Mouse (Mus musculus) kidney, embryonic 16.5 days (tissue): Measurements from ENCODE around the gene Lrrc59. TPM values are rescaled to one million over a fixed set of nuclear protein-coding genes. Genes with fewer than 3 reads are reported as not detected.
A peak's percentile ranks its signal among the peaks of the same experiment; 100 is the strongest.

Experiments used
- ATAC-seq: fragments of 200-750 bp; cut with Nextera tagmentation; 2 replicates; pipeline ENCODE4 v1.8.0; 2017; ENCODE audit warnings: moderate TSS enrichment; ENCODE audit not compliant: low FRiP score, low TSS enrichment
- H3K27ac ChIP-seq: fragments of 300-500 bp; sonication (generic); 2 replicates; pipeline ENCODE4 v1.5.1; 2014; ENCODE audit warnings: low read length
- H3K27me3 ChIP-seq: fragments of 300-500 bp; sonication (generic); 2 replicates; pipeline ENCODE4 v1.6.1; 2014; ENCODE audit warnings: low read length, control low read depth, mixed read lengths; ENCODE audit not compliant: insufficient read depth
- H3K36me3 ChIP-seq: fragments of 300-500 bp; sonication (generic); 2 replicates; pipeline ENCODE4 v1.6.1; 2014; ENCODE audit warnings: low read length, control low read depth, mixed read lengths; ENCODE audit not compliant: insufficient read depth
- H3K4me1 ChIP-seq: fragments of 300-500 bp; sonication (generic); 2 replicates; pipeline ENCODE4 v1.6.1; 2014; ENCODE audit warnings: low read length, control low read depth, mixed read lengths; ENCODE audit not compliant: insufficient read depth
- H3K4me2 ChIP-seq: fragments of 300-500 bp; sonication (generic); replicated peaks from 2 replicates; pipeline ENCODE4 v1.6.1; 2014; ENCODE audit warnings: low read depth, low read length
- H3K4me3 ChIP-seq: fragments of 300-500 bp; sonication (generic); 2 replicates; pipeline ENCODE4 v1.5.1; 2014; ENCODE audit warnings: mild to moderate bottlenecking, low read length
- H3K9ac ChIP-seq: fragments of 300-500 bp; sonication (generic); replicated peaks from 2 replicates; pipeline ENCODE4 v1.6.1; 2014; ENCODE audit warnings: low read length
- H3K9me3 ChIP-seq: fragments of 300-500 bp; sonication (generic); 2 replicates; pipeline ENCODE4 v1.6.1; 2016; ENCODE audit warnings: low read length, control low read depth
- WGBS: fragments of 180-500 bp; shearing (Covaris S2); extraction: QIAGEN DNeasy Blood & Tissue Kit; methylation state at CpG from one replicate; pipeline ENCODE4 v1.1.7; 2014; 5-methylcytosine and 5-hydroxymethylcytosine counted together
- polyA plus RNA-seq: library from polyadenylated mRNA; unstranded; fragments of >200 nt; fragmentation: Nextera tagmentation; extraction: Ambion mirVana; gene quantifications from 2 replicates; pipeline ENCODE4 v1.2.1, GENCODE M21; 2015

Lrrc59 gene
- polyA plus RNA-seq, 1 experiment from 2014 or later: 218 TPM

GRCm38 (mm10) chr11:94661344-94661743 lies 31.8 kb downstream of the Lrrc59 start:
- Histone ChIP-seq H3K9me3 (no peaks in the 10 kb centered on the region), H3K27me3 (no peaks in the 10 kb centered on the region), H3K4me2 (no peak overlapping the region), H3K4me3 (no peak overlapping the region), H3K36me3 (peaks cover 61% of the 10 kb centered on the region), H3K4me1 (no peaks in the 10 kb centered on the region), H3K9ac (no peak overlapping the region), H3K27ac (no peak overlapping the region)
- 63% methylated on average over 1 of the region's 1 CpGs for WGBS
- ATAC-seq: no peak

DNA sequence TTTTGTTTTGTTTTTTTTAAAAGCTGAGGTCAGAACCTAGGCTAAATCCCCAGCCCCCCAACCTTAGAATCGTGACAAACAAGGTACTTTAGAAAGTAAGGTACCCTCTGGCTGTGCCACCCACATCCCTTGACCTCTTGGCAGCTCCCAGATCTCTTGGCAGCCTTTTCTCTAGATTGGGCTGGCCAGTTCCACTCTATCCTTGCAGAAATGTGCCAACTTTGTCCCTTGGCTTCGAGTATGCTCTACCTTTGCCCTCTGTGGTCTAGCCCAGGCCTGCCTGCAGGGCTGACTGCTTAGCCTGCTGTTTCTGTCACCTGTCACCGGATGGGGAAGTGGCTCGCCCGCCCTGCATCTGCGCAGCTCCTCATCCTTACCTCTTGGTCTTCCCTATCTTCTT lies 35.7 kb downstream of the Lrrc59 start:
- no peak overlapping the region for H3K9ac ChIP-seq
- 92% methylated on average over 6 of the region's 6 CpGs for WGBS
- no peaks in the 10 kb centered on the region for H3K4me1 ChIP-seq
- H3K9me3 ChIP-seq: no peaks in the 10 kb centered on the region
- H3K27me3 ChIP-seq: no peaks in the 10 kb centered on the region
- H3K27ac ChIP-seq: no peak overlapping the region
- no peak overlapping the region for H3K4me2 ChIP-seq
- H3K36me3 ChIP-seq: peaks cover 78% of the 10 kb centered on the region
- ATAC-seq: no peak
- no peak overlapping the region for H3K4me3 ChIP-seq

GRCm38 (mm10) chr11:94674984-94675383 lies 45.4 kb downstream of the Lrrc59 start:
- Histone ChIP-seq H3K9ac (no peak overlapping the region), H3K36me3 (peaks cover 6% of the 10 kb centered on the region), H3K4me2 (no peak overlapping the region), H3K27ac (no peak overlapping the region), H3K4me1 (peaks cover 18% of the 10 kb centered on the region), H3K4me3 (no peak overlapping the region), H3K9me3 (no peaks in the 10 kb centered on the region), H3K27me3 (no peaks in the 10 kb centered on the region)
- 73% methylated on average over 5 of the region's 5 CpGs for WGBS
- no peak for ATAC-seq

DNA sequence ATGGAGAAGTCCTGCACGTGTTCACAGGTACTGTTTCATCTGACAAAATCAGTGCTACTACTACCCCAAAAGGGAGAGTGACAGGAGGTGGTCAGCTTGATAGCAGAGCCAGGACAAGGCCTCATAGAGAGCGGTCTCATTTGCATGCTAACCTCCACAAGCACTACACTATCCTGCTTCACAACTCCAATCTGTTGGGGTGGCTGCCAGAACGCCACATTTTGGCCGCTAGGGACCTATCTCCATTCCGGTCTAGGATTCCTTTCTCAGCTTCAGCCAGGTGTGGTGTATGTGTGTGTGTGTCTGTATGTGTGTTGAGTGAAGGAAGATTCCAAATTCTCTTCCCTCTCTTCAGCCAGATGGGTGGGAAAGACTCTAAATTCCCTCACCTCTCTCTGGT lies 45.9 kb downstream of the Lrrc59 start:
- Histone ChIP-seq H3K4me1 (peaks cover 18% of the 10 kb centered on the region), H3K4me3 (no peak overlapping the region), H3K27ac (no peak overlapping the region), H3K4me2 (no peak overlapping the region), H3K9me3 (no peaks in the 10 kb centered on the region), H3K9ac (no peak overlapping the region), H3K36me3 (peaks cover 1% of the 10 kb centered on the region), H3K27me3 (no peaks in the 10 kb centered on the region)
- WGBS: 78% methylated on average over 5 of the region's 5 CpGs
- ATAC-seq: no peak

GRCm38 (mm10) chr11:94676308-94676707 lies 46.7 kb downstream of the Lrrc59 start:
- peaks cover 18% of the 10 kb centered on the region for H3K4me1 ChIP-seq
- peak overlapping the region; percentile 98 for H3K9ac ChIP-seq
- no peak overlapping the region; the same call in 1 of the 2 replicates for H3K27ac ChIP-seq
- no peaks in the 10 kb centered on the region for H3K36me3 ChIP-seq
- no peak; the same call in 1 of the 2 replicates for ATAC-seq
- H3K4me2 ChIP-seq: peak overlapping the region; percentile 87
- WGBS: 41% methylated on average over 4 of the region's 4 CpGs
- no peaks in the 10 kb centered on the region for H3K27me3 ChIP-seq
- 0 out of 2 replicates have a peak, but pooled peaks cover 2% of the 10 kb centered on the region for H3K9me3 ChIP-seq
- H3K4me3 ChIP-seq: peak overlapping the region; percentile 94

- 0 out of 2 replicates have a peak, but pooled peaks cover 2% of the 10 kb centered on the region for H3K9me3 ChIP-seq
- H3K27me3 ChIP-seq: no peaks in the 10 kb centered on the region
- H3K27ac ChIP-seq: peak within 1 kb of the TSS; percentile 85
- no peaks in the 10 kb centered on the region for H3K36me3 ChIP-seq
- under 1% methylated on average over 82 of the region's 82 CpGs for WGBS
- ATAC-seq: peak; percentile 94
- H3K4me1 ChIP-seq: peaks cover 18% of the 10 kb centered on the region
- peak within 1 kb of the TSS; percentile 98 for H3K9ac ChIP-seq
- H3K4me2 ChIP-seq: peak within 1 kb of the TSS; percentile 87
- H3K4me3 ChIP-seq: peak within 1 kb of the TSS; percentile 94
Observed at GRCm38 (mm10) chr11:94676754-94677606, 47.4 kb downstream of the Lrrc59 start, which contains the start of gene Xylt2. Xylt2 (minus strand) TSS chr11:94677515.

DNA sequence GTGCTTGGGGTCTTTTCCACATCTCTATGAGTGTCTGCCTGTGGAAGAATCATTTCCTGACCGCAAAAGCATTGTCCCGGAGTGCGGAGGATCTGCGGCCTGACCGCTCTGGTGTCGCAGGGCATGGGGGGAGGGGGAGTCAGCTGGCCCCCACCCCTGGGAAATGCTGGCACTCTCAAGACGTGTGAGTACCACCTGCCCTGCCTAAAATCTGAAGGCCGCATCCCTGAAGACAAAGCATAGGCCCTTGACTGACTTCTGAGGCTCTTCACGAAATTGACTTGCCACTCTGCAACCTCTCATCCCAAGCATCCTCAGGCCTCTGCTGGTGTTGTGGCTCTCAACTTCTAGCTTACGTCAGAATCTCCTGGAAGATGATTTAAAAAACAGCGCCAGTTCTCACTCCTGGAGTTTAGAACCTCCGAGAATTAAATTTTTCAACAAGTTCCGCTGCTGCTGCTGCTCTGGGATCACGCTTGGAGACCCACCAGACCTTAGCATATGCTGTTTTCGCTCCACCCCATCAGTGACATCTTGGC lies 48.1 kb downstream of the Lrrc59 start:
- no peak overlapping the region for H3K27ac ChIP-seq
- no peaks in the 10 kb centered on the region for H3K27me3 ChIP-seq
- peak overlapping the region; percentile 98 for H3K9ac ChIP-seq
- ATAC-seq: no peak
- 0 out of 2 replicates have a peak, but pooled peaks cover 2% of the 10 kb centered on the region for H3K9me3 ChIP-seq
- peak overlapping the region; percentile 94 for H3K4me3 ChIP-seq
- peak overlapping the region; percentile 87 for H3K4me2 ChIP-seq
- H3K4me1 ChIP-seq: peaks cover 18% of the 10 kb centered on the region
- 33% methylated on average over 15 of the region's 15 CpGs for WGBS
- H3K36me3 ChIP-seq: no peaks in the 10 kb centered on the region

DNA sequence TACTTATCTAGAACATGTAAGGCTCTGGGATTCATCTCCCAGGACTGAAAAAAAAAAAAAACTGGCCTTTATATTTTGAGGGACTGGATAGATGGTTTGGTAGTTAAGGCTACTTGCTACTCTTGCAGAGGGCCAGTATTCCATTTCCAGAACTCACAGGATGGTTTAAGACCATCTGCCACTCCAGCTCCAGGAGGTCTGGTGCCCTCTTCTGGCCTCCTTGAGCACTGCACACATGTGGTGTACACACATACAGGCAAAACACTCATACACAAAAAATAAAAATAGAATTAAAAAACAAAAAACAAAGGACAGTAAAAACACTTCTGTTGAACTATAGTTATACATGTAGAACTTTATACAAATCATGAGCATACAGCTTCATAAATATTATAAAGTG lies 51.1 kb downstream of the Lrrc59 start:
- no peaks in the 10 kb centered on the region for H3K27me3 ChIP-seq
- ATAC-seq: no peak
- H3K9me3 ChIP-seq: 0 out of 2 replicates have a peak, but pooled peaks cover 2% of the 10 kb centered on the region
- H3K27ac ChIP-seq: no peak overlapping the region
- H3K4me3 ChIP-seq: no peak overlapping the region
- H3K9ac ChIP-seq: no peak overlapping the region
- peaks cover 10% of the 10 kb centered on the region for H3K4me1 ChIP-seq
- no peak overlapping the region for H3K4me2 ChIP-seq
- no peaks in the 10 kb centered on the region for H3K36me3 ChIP-seq

DNA sequence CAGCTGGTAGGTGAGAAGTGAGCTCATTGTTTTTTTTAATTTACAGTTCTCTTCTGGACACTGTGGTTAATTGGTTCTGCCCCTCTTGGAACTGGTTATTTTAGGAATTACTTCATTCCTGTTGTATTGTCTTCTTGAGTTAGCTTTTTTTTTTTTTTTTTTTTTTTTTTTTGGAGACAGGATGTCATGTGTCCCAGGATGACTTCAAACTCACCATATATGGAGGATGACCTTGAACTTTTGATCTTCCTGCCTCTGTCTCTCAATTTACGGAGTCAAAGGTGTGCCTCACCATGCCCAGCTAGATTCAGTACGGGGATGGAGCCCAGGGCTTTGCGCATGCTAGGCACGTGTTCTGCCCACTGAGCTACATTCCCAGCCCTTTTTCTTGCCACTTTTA lies 52.1 kb downstream of the Lrrc59 start:
- Histone ChIP-seq H3K9ac (no peak overlapping the region), H3K27me3 (no peaks in the 10 kb centered on the region), H3K4me2 (no peak overlapping the region), H3K4me1 (peaks cover under 1% of the 10 kb centered on the region), H3K4me3 (no peak overlapping the region), H3K36me3 (no peaks in the 10 kb centered on the region), H3K9me3 (0 out of 2 replicates have a peak, but pooled peaks cover 2% of the 10 kb centered on the region), H3K27ac (no peak overlapping the region)
- 59% methylated on average over 4 of the region's 4 CpGs for WGBS
- no peak for ATAC-seq

GRCm38 (mm10) chr11:94682427-94682826 lies 52.9 kb downstream of the Lrrc59 start:
- H3K27ac ChIP-seq: no peak overlapping the region
- ATAC-seq: no peak
- no peaks in the 10 kb centered on the region for H3K27me3 ChIP-seq
- no peak overlapping the region for H3K9ac ChIP-seq
- no peak overlapping the region for H3K4me3 ChIP-seq
- no peaks in the 10 kb centered on the region for H3K36me3 ChIP-seq
- H3K9me3 ChIP-seq: 0 out of 2 replicates have a peak, but pooled peaks cover 2% of the 10 kb centered on the region
- no peaks in the 10 kb centered on the region for H3K4me1 ChIP-seq
- WGBS: 86% methylated on average over 7 of the region's 7 CpGs
- no peak overlapping the region for H3K4me2 ChIP-seq
